Mouse (Mus musculus) lung, postnatal 36 days (tissue): ENCODE data around the gene Raf1.
A peak's percentile ranks its signal among the peaks of the same experiment; 100 is the strongest.

Source experiments
- DNase-seq: peaks from one replicate; pipeline ENCODE4 v3.0.0; 2022; ENCODE audit warnings: mixed read lengths

The Raf1 gene

GRCm38 (mm10) chr6:115610301-115610700, 66.1 kb downstream of the Raf1 start:
- no peak for DNase-seq

- DNase-seq: peak; percentile 33
Measured at GRCm38 (mm10) chr6:115609121-115609520, 67.3 kb downstream of the Raf1 start.

- DNase-seq: peak; percentile 23
Measured at GRCm38 (mm10) chr6:115607429-115607828, 69.0 kb downstream of the Raf1 start.

GRCm38 (mm10) chr6:115606461-115606860, 70.0 kb downstream of the Raf1 start:
- no peak for DNase-seq

- DNase-seq: peak; percentile 82
Measured at GRCm38 (mm10) chr6:115601715-115602523, 74.5 kb downstream of the Raf1 start, which contains the start of gene Mkrn2. Gene Mkrn2, plus strand, starts transcription at chr6:115601902.

GRCm38 (mm10) chr6:115601322-115601714, 75.1 kb downstream of the Raf1 start:
- DNase-seq: no peak

GRCm38 (mm10) chr6:115595667-115596066, 80.8 kb downstream of the Raf1 start:
- no peak for DNase-seq

- DNase-seq: no peak
Measured at GRCm38 (mm10) chr6:115594463-115594862, 82.0 kb downstream of the Raf1 start.

- DNase-seq: no peak
Measured at GRCm38 (mm10) chr6:115593252-115593651, 83.2 kb downstream of the Raf1 start.

- no peak for DNase-seq
Measured at GRCm38 (mm10) chr6:115592458-115592857, 84.0 kb downstream of the Raf1 start, which contains the start of gene Mkrn2os. Gene Mkrn2os, minus strand, starts transcription at chr6:115592576.

- no peak for DNase-seq
Measured at GRCm38 (mm10) chr6:115591692-115592359, 84.6 kb downstream of the Raf1 start.

GRCm38 (mm10) chr6:115586321-115586720, 90.1 kb downstream of the Raf1 start:
- DNase-seq: no peak

GRCm38 (mm10) chr6:115584176-115584575, 92.3 kb downstream of the Raf1 start:
- DNase-seq: no peak

GRCm38 (mm10) chr6:115583430-115584125, 92.9 kb downstream of the Raf1 start:
- no peak for DNase-seq

- DNase-seq: no peak
Measured at GRCm38 (mm10) chr6:115582328-115583115, 93.9 kb downstream of the Raf1 start.

- DNase-seq: no peak
Measured at GRCm38 (mm10) chr6:115580810-115581209, 95.6 kb downstream of the Raf1 start.

- no peak for DNase-seq
Measured at GRCm38 (mm10) chr6:115577941-115578340, 98.5 kb downstream of the Raf1 start.

GRCm38 (mm10) chr6:115577407-115577806, 99.0 kb downstream of the Raf1 start:
- no peak for DNase-seq

GRCm38 (mm10) chr6:115574171-115574570, 102.3 kb downstream of the Raf1 start:
- DNase-seq: no peak
